Mouse (Mus musculus) forebrain, embryonic 13.5 days (tissue): ENCODE data around the gene Cyp2s1. TPM values are rescaled to one million over a fixed set of nuclear protein-coding genes. Genes with fewer than 3 reads are reported as not detected.

Experiments
- ATAC-seq: fragments of 200-750 bp; cut with Nextera tagmentation; 2 replicates; pipeline ENCODE4 v1.8.0; 2017
- H3K27ac ChIP-seq: fragments of 300-500 bp; sonication (generic); 2 replicates; pipeline ENCODE4 v1.5.1; 2015; ENCODE audit warnings: inconsistent platforms, mild to moderate bottlenecking, moderate library complexity
- H3K27me3 ChIP-seq: fragments of 300-500 bp; sonication (generic); 2 replicates; pipeline ENCODE4 v1.6.1; 2015; ENCODE audit warnings: mild to moderate bottlenecking, inconsistent platforms
- H3K36me3 ChIP-seq: fragments of 300-500 bp; sonication (generic); 2 replicates; pipeline ENCODE4 v1.6.1; 2015; ENCODE audit warnings: mild to moderate bottlenecking, inconsistent platforms; ENCODE audit not compliant: poor library complexity, severe bottlenecking
- H3K4me1 ChIP-seq: fragments of 300-500 bp; sonication (generic); 2 replicates; pipeline ENCODE4 v1.6.1; 2015; ENCODE audit warnings: inconsistent platforms
- H3K4me2 ChIP-seq: fragments of 300-500 bp; sonication (generic); 2 replicates; pipeline ENCODE4 v1.6.1; 2015; ENCODE audit warnings: inconsistent platforms, mild to moderate bottlenecking, moderate library complexity
- H3K4me3 ChIP-seq: fragments of 300-500 bp; sonication (generic); 2 replicates; pipeline ENCODE4 v1.5.1; 2015; ENCODE audit warnings: mild to moderate bottlenecking, inconsistent platforms
- H3K9ac ChIP-seq: fragments of 300-500 bp; sonication (generic); 2 replicates; pipeline ENCODE4 v1.6.1; 2015; ENCODE audit warnings: mild to moderate bottlenecking, inconsistent platforms
- H3K9me3 ChIP-seq: fragments of 300-500 bp; sonication (generic); replicated peaks from 2 replicates; pipeline ENCODE4 v1.6.1; 2016; ENCODE audit warnings: inconsistent platforms
- WGBS: fragments of 180-500 bp; shearing (Covaris S2); methylation state at CpG from one replicate; pipeline ENCODE4 v1.1.7; 2015; 5-methylcytosine and 5-hydroxymethylcytosine counted together
- microRNA-seq: library from miRNA; unstranded; fragments of <30 nt; microRNA quantifications from one replicate; pipeline ENCODE4, GENCODE M21; 2016
- polyA plus RNA-seq: library from polyadenylated mRNA; unstranded; fragments of >200 nt; fragmentation: Nextera tagmentation; extraction: Ambion mirVana; gene quantifications from 2 replicates; pipeline ENCODE4 v1.2.1, GENCODE M21; 2015

Cyp2s1 gene
- polyA plus RNA-seq, 1 experiment from 2014 or later: 0.49 TPM

DNA sequence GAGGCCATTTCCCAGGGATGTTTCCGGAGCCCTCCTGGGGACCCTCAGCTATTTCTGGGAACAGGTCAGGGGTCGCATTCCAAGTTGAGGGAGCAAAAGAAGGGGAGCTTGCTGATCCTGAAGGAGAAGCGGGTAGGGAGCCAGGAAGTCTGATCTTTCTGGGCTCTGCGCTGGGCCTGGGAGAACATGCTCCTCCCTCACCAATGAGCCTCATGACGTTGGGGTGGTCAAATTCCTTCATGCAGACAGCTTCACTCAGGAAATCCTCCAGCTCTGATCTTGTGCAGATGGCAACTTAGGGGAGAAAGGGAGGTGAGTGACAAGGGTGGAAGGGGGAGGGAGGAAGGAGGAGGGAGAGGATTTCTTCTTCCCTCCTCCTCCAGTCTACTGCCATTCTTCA lies 52.5 kb downstream of the Cyp2s1 start:
- ATAC-seq: no peak

DNA sequence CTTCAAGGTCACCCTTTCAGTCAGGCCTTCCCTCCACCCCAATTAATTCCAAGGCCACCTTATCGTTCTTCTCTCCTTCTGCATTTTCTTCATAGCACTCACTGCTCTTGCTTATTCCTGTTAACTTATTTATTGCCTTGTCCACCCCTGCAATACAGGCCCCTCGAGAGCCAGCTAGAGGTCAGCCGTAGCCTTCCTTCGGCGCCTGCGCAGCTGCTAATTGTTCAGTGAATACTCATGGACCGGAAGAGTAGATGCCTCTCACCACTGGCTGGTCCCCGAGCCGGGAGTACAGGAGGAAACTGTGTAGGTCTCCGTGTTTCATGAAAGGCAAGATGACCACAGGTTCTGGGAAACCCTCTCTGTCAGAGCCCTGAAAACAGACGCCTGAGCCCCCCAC lies 53.0 kb downstream of the Cyp2s1 start:
- Histone ChIP-seq H3K36me3 (peaks cover 54% of the 10 kb centered on the region), H3K27me3 (no peaks in the 10 kb centered on the region), H3K27ac (no peak overlapping the region), H3K4me1 (peaks cover 5% of the 10 kb centered on the region; the same call in 1 of the 2 replicates), H3K9me3 (0 out of 2 replicates have a peak, but pooled peaks cover 4% of the 10 kb centered on the region), H3K9ac (no peak overlapping the region), H3K4me2 (no peak overlapping the region), H3K4me3 (no peak overlapping the region)
- ATAC-seq: no peak
- WGBS: 86% methylated on average over 11 of the region's 11 CpGs

More for the DNA sequence above, 52.5 kb downstream of the Cyp2s1 start:
- Histone ChIP-seq H3K4me3 (no peak overlapping the region), H3K4me2 (no peak overlapping the region), H3K9ac (no peak overlapping the region), H3K4me1 (peaks cover 5% of the 10 kb centered on the region; the same call in 1 of the 2 replicates), H3K27ac (no peak overlapping the region), H3K27me3 (no peaks in the 10 kb centered on the region), H3K36me3 (peaks cover 60% of the 10 kb centered on the region), H3K9me3 (0 out of 2 replicates have a peak, but pooled peaks cover 4% of the 10 kb centered on the region)
- WGBS: 76% methylated on average over 5 of the region's 5 CpGs

DNA sequence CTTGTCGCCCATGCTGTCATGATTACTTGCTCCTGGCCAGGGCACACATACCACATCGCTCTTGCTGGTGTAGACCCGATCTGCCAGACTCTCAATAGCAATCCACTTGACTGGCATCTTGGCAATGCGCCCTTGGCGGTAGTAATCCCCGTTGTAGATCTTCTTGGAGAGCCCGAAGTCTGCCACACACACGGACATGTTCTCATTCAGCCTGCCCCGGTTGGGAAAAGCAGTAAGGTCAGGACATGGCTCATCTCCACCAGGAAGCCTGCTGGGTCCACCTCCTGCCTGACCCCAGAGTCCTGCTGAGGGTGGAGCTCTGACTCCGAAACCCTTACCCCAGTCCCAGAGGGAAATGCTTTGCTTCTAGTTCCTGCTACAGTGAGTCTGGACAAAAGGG lies 55.4 kb downstream of the Cyp2s1 start:
- Histone ChIP-seq H3K27ac (no peak overlapping the region), H3K36me3 (peaks cover 37% of the 10 kb centered on the region), H3K27me3 (no peaks in the 10 kb centered on the region), H3K4me2 (no peak overlapping the region), H3K9ac (peak overlapping the region; percentile 40), H3K9me3 (no peaks in the 10 kb centered on the region), H3K4me3 (no peak overlapping the region), H3K4me1 (peaks cover 5% of the 10 kb centered on the region; the same call in 1 of the 2 replicates)
- ATAC-seq: peak; percentile 36; the same call in 1 of the 2 replicates
- 80% methylated on average over 10 of the region's 10 CpGs for WGBS

DNA sequence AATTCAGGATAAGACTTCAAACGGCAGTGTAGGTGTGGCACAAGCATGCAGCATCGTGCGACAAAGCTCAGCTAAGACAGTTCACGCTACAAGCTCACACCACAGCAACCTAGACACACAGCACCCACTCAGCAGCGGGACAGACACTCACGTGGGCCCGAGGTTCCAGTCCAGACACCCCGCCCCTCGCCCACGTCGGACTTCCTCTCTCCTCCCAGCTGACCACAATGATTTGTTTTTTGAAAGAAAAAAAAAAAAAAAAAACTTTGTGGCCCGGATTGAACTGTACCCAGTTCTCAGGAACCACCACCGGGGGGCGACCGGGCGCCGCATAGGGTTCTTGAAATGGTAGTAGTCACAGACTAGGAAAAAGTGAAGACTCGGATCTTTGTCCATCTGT lies 60.7 kb downstream of the Cyp2s1 start:
- under 1% methylated on average over 18 of the region's 18 CpGs for WGBS

DNA sequence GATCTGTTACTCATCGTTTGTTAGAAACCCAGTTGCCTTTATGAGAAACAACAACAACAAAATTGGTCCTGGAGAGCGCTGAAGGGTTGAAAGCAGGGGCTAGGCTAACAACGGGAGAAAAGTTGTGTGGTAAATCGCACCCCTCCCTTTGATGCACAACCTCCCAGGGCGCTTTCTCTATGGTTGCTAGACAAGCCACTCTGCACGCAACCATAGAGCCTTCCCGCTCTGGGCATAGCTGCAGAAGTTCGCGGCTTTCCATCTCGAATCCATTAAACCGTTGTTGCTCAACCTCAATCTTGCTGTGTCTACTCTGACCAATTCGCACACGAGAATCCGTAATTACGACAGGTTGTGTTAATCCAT lies 61.3 kb downstream of the Cyp2s1 start:
- peaks cover 28% of the 10 kb centered on the region for H3K4me1 ChIP-seq
- peak overlapping the region; percentile 98 for H3K4me3 ChIP-seq
- H3K27me3 ChIP-seq: no peaks in the 10 kb centered on the region
- H3K9me3 ChIP-seq: no peaks in the 10 kb centered on the region
- peaks cover 15% of the 10 kb centered on the region for H3K36me3 ChIP-seq
- WGBS: under 1% methylated on average over 15 of the region's 15 CpGs
- peak; percentile 60 for ATAC-seq
- peak overlapping the region; percentile 64 for H3K9ac ChIP-seq
- H3K27ac ChIP-seq: peak overlapping the region; percentile 98
- H3K4me2 ChIP-seq: peak overlapping the region; percentile 84

More for the DNA sequence above, 60.7 kb downstream of the Cyp2s1 start:
- peak overlapping the region; percentile 98 for H3K4me3 ChIP-seq
- H3K27ac ChIP-seq: peak overlapping the region; percentile 98
- H3K9me3 ChIP-seq: no peaks in the 10 kb centered on the region
- peak overlapping the region; percentile 84 for H3K4me2 ChIP-seq
- ATAC-seq: peak; percentile 33
- H3K27me3 ChIP-seq: no peaks in the 10 kb centered on the region
- peaks cover 27% of the 10 kb centered on the region for H3K4me1 ChIP-seq
- H3K9ac ChIP-seq: peak overlapping the region; percentile 64
- H3K36me3 ChIP-seq: peaks cover 15% of the 10 kb centered on the region

DNA sequence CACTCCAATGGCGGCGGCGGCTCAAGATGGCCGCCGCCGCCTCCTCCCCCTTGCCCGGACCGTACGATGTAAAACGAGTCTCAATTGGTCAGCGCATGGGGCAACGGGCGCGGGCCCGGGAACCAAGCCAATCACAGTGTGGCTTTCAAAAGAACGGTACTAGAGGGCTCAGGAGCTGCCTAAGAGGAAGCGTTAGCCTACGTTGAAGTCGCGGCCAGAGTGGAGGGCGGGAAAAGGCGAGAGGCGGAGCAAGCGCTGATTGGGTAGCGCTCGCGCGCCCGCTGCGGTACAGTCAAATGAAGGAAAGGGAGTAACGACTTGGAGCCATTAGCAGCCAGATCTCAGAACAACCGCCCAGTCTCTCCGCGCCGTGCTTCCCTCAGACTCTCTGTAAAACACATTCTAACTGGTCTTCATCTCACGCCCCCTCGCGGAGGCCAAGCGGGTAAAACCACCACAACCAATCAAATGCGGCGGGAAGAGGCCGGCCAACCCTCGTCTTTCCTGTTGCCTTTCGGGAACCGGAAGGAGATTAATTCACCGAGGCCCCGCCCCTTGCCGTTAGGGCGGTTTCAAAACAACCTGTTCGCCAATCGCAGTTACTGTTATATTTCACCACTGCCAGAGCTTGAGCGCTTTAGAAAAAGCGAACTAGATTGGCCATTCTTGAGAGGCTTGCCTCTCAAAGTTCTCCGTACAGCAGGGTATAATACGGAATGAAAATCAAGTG lies 61.8 kb downstream of the Cyp2s1 start, which contains the start of gene Hnrnpul1:
TSS of gene Hnrnpul1 (minus strand) at position 20 of the 730 bp plus-strand sequence.
- Histone ChIP-seq H3K4me2 (peak within 1 kb of the TSS; percentile 84), H3K4me1 (peaks cover 28% of the 10 kb centered on the region), H3K9me3 (no peaks in the 10 kb centered on the region), H3K9ac (peak within 1 kb of the TSS; percentile 99), H3K27ac (peak within 1 kb of the TSS; percentile 98), H3K36me3 (peaks cover 16% of the 10 kb centered on the region), H3K27me3 (no peaks in the 10 kb centered on the region), H3K4me3 (peak within 1 kb of the TSS; percentile 98)
- under 1% methylated on average over 55 of the region's 55 CpGs for WGBS
- ATAC-seq: peak; percentile 95

DNA sequence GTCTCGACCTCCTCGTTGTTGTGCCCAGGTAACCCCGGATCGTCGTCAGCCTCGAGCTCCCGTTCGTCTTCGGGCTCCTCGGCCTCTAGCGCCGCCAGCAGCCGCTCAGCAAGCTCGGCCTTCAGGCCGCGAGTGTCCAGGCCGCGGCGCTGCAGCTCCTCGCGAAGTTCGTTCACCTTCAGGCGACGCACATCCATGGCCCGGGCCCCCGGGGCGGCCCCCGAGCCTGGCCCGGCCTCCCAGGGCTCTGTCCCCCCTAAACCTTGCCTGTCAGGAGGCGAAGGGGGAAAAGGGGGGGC lies 62.3 kb downstream of the Cyp2s1 start:
- 1% methylated on average over 30 of the region's 30 CpGs for WGBS
- H3K27me3 ChIP-seq: no peaks in the 10 kb centered on the region
- peaks cover 22% of the 10 kb centered on the region for H3K36me3 ChIP-seq
- H3K9ac ChIP-seq: peak overlapping the region; percentile 99
- H3K27ac ChIP-seq: peak overlapping the region; percentile 98
- 0 out of 2 replicates have a peak, but pooled peaks have one; percentile 8 for ATAC-seq
- H3K9me3 ChIP-seq: no peaks in the 10 kb centered on the region
- peak overlapping the region; percentile 84 for H3K4me2 ChIP-seq
- peaks cover 28% of the 10 kb centered on the region for H3K4me1 ChIP-seq
- peak overlapping the region; percentile 98 for H3K4me3 ChIP-seq

DNA sequence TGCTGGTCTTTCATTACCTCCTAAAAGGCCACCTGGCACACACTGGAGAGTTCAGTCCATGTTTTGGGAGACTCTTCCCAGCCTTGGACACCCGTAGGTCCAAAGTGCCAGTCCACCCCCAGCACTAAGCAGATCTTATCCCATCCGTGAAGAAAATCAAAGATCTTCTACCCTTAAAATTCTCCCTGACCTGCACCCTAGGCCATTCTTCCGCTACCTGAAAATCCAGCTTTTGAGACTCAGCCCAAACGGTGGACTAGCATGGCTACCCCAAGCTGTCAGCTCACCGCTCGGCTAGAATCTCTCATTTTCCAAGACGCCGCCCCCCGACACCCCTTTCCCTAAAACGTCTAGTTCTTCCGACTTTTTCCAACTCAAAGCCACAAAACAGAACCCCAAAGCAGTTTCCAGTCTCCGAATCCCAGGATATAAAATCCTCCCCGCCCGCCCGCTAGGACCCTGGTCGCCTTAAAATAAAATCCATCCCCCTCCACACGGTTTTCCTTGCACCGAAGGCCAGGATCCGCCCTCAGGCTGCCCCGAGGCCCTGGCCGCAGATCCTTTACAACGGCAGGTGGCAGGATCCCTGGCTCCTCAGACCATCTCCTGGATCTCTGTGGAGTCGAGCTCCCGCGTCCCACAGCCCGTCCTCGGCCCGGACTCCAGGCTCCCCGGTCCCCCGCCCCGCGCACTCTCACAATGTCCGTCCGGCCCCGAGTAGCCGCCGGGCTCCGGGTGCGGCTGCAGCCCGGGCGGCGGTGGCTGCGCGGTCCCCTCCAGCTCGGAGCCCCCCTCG lies 62.9 kb downstream of the Cyp2s1 start:
- peaks cover 27% of the 10 kb centered on the region for H3K36me3 ChIP-seq
- peak overlapping the region; percentile 98 for H3K27ac ChIP-seq
- peak overlapping the region; percentile 84 for H3K4me2 ChIP-seq
- H3K4me3 ChIP-seq: peak overlapping the region; percentile 98
- ATAC-seq: peak; percentile 8
- peak overlapping the region; percentile 99 for H3K9ac ChIP-seq
- no peaks in the 10 kb centered on the region for H3K27me3 ChIP-seq
- no peaks in the 10 kb centered on the region for H3K9me3 ChIP-seq
- under 1% methylated on average over 46 of the region's 46 CpGs for WGBS
- H3K4me1 ChIP-seq: peaks cover 28% of the 10 kb centered on the region

- Histone ChIP-seq H3K27me3 (no peaks in the 10 kb centered on the region), H3K4me1 (peaks cover 28% of the 10 kb centered on the region), H3K36me3 (peaks cover 35% of the 10 kb centered on the region), H3K4me3 (peak overlapping the region; percentile 98), H3K4me2 (peak overlapping the region; percentile 84), H3K27ac (no peak overlapping the region), H3K9me3 (no peaks in the 10 kb centered on the region), H3K9ac (peak overlapping the region; percentile 99)
- ATAC-seq: no peak
Observed at GRCm38 (mm10) chr7:25753076-25753475, 63.6 kb downstream of the Cyp2s1 start.

Small RNA genes lying within 50 kb of the gene (microRNA-seq; reads per million reads assigned to microRNA genes)
- not detected for gene Gm24865

Other genes starting within 250 kb of the Cyp2s1 start
- not detected in 2 replicates for gene Erich4, start 201.0 kb downstream of the Cyp2s1 start, polyA plus RNA-seq
- gene Dmac2, start 197.5 kb downstream of the Cyp2s1 start, polyA plus RNA-seq: 25.6 and 27.4 TPM in 2 replicates
- 0.67 and 0.69 TPM in 2 replicates for gene B3gnt8, start 190.3 kb downstream of the Cyp2s1 start, polyA plus RNA-seq
- 48.1 and 49.0 TPM in 2 replicates for gene Bckdha, start 157.9 kb downstream of the Cyp2s1 start, polyA plus RNA-seq
- gene Exosc5, start 157.7 kb downstream of the Cyp2s1 start, polyA plus RNA-seq: 54.0 and 55.2 TPM in 2 replicates
- 5.2 and 7.5 TPM in 2 replicates for gene Tmem91, start 141.7 kb downstream of the Cyp2s1 start, polyA plus RNA-seq
- gene B9d2, start 136.1 kb downstream of the Cyp2s1 start, polyA plus RNA-seq: 40.2 and 48.4 TPM in 2 replicates
- 0.34 and 0.52 TPM in 2 replicates for gene Tgfb1, start 129.9 kb downstream of the Cyp2s1 start, polyA plus RNA-seq
- 26.4 and 27.9 TPM in 2 replicates for gene Ccdc97, start 97.8 kb downstream of the Cyp2s1 start, polyA plus RNA-seq
- gene Hnrnpul1, start 62.2 kb downstream of the Cyp2s1 start, polyA plus RNA-seq: 60.8 and 65.0 TPM in 2 replicates
- 18.1 and 19.4 TPM in 2 replicates for gene Axl, start 28.2 kb downstream of the Cyp2s1 start, polyA plus RNA-seq
- gene Cyp2b10, start 80.7 kb upstream of the Cyp2s1 start, polyA plus RNA-seq: not detected in 2 replicates
- not detected in 2 replicates for gene Cyp2b13, start 244.6 kb upstream of the Cyp2s1 start, polyA plus RNA-seq